Mouse (Mus musculus): ENCODE data around the gene Gadd45g.

DNA sequence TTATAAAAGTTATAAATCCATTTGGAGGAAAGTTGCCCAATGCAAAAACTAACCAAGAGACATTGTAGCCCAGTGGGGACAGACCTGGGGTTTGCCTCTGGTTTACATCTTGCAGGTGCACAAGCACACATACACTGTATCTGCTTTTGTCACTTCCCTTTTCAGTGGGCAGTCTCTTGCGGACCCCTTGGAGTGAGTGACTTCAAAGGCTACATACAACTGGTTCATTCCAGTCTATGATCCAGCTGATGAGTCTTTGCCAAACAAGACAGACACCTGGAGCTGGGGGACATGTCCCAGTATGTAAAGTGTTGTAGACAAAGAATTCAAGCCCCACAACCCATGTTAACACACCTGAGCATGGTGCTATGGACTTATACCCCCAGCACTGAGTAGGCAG lies 4.1 kb downstream of the Gadd45g start:
- no peak for TF ChIP-seq SIN3A (IDR thresholded peaks at IDR 0.05; ENCODE audit: low read length)
- TF ChIP-seq USF2 (conservative IDR thresholded peaks at IDR 0.05; ENCODE audit: low read depth, low read length), result no peak
- no peak for TF ChIP-seq MXI1 (IDR thresholded peaks at IDR 0.05; ENCODE audit: low read depth, low read length)
- TF ChIP-seq TBP (conservative IDR thresholded peaks at IDR 0.05; ENCODE audit: low read depth, low read length), result no peak
- no peak for TF ChIP-seq POLR2A (IDR thresholded peaks at IDR 0.05; ENCODE audit: low read depth, low read length)
- no peak for TF ChIP-seq USF1 (IDR thresholded peaks at IDR 0.05; ENCODE audit: low read depth, low read length)
- no peak for TF ChIP-seq CTCF (conservative IDR thresholded peaks at IDR 0.05 in 1 of 2, IDR thresholded peaks at IDR 0.05 in 1 of 2; ENCODE audit: low read depth in 2 of 2, low read length in 2 of 2)
- TF ChIP-seq SMC3 (IDR thresholded peaks at IDR 0.05; ENCODE audit: low read depth, low read length), result no peak
